Mouse (Mus musculus): ENCODE data around the gene Olfr323. TPM values are rescaled to one million over a fixed set of nuclear protein-coding genes. Genes with fewer than 3 reads are reported as not detected.

Olfr323 gene
- total RNA-seq (2021) = not detected
- long read RNA-seq, experiment 1 = 0 reads
- long read RNA-seq, experiment 2 = 0 reads

DNA sequence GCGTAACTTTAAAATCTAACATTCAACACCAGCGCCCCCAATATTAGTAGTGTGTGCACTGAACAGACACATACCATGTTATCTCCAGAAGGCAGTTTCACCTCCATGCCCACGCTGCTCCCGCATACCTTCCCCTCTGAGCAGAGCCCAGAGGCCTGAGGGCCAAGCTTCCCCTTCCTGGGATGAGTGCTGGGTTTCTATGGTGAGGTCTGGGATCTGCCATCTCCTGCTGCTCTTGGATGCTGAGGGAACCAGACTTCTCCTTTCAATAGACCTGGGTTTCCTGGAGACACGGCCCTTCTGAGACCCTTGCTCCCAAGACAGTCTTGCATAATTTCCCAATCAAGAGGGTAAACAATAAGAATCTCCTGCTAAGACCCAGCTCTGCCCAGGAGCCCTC, at the start of gene Olfr323:
Gene Olfr323 (minus strand): TSS at position 101 of the 400 bp plus-strand sequence.
- no peak for TF ChIP-seq CTCF (conservative IDR thresholded peaks at IDR 0.05)
- DNase-seq (ENCODE audit: low spot score in 2 of 2) = no peak
- Histone ChIP-seq H3K4me3 (no peak within 1 kb of the TSS), H3K27ac (no peak within 1 kb of the TSS)

DNA sequence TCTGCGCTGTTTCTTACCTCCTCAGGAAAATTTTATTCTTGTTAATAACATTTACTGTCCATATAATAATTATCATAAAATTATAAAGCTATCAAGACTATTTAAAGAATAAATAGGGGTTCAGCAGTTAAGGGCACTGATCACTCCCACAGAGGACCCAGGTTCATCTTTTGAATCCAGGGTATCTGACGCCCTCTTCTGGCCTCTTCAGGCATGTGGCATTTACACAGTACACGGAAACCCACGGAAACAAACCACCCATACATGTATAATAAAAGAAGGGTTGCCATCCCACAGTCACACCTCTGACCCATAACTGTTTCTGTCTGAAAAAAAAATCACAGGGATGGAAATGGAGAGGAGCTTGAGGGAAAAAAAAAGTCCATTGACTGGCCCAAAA, 41.5 kb upstream of the Olfr323 start:
- Histone ChIP-seq H3K27ac (no peak overlapping the region), H3K4me3 (no peak overlapping the region)
- TF ChIP-seq CTCF (conservative IDR thresholded peaks at IDR 0.05) = peak; percentile 51
- no peak for DNase-seq (ENCODE audit: low spot score in 2 of 2)

DNA sequence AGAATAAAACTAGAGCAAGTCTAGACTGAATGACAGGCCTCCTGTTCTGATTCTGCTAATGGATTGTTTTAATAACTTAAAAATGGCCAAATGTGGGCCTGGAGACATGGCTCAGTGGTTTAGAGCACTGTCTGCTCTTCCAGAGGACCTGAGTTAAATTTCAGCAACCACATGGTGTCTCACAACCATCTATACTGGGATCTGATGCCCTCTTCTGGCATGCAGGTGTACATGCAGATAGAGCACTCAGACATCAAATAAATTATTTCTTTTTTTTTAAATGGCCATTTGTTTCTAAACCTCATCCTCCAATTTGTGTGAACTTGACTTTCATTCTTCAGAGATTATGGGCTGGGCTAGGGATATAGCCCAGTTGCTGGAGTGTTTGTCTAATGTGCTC, 39.0 kb upstream of the Olfr323 start:
- TF ChIP-seq CTCF (conservative IDR thresholded peaks at IDR 0.05) = peak; percentile 43
- no peak overlapping the region for H3K27ac ChIP-seq
- no peak overlapping the region for H3K4me3 ChIP-seq
- no peak for DNase-seq (ENCODE audit: low spot score in 2 of 2)

DNA sequence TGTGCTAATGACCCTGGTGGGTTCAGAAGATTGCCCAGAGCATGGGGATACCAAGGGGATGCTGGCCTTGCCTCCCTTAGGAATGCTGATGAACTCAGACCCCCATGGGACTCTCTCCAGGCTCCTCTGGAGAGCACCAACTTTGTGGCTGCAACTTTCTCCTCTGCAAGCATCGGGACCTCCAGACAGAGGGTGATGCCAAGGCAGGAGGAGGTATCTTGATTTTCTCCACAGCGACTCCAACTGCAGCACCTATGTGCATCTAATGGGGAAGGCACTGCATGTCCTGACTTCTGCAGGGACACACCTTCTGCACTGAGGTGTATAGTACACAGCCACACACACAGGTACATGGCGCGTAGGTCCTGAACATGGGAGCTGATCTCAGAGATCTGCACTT, 28.3 kb upstream of the Olfr323 start, which contains the start of gene Olfr322:
Gene Olfr322 (plus strand): TSS at position 187 of the 400 bp plus-strand sequence.
- H3K4me3 ChIP-seq = no peak within 1 kb of the TSS
- H3K27ac ChIP-seq = no peak within 1 kb of the TSS
- TF ChIP-seq CTCF (conservative IDR thresholded peaks at IDR 0.05) = no peak
- DNase-seq (ENCODE audit: low spot score in 2 of 2) = no peak

DNA sequence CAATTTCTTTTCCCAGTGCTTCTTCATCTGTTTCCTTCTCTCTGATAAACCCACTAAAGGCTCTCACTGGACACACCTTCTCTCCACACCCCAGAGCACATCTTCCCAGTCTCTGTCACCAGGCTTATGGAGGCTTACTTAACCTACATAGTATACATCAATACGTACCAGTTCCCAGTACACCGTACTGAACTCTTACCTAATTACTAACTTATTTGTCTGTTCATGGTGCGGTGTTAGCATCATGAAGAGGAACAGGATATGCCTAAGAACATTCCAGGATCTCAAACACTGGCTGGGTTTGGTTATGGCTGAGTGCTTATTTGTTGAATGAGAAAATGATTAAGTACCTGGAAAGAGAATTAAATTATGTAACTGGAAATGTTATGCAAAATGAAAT, 24.9 kb upstream of the Olfr323 start:
- H3K27ac ChIP-seq = no peak overlapping the region
- H3K4me3 ChIP-seq = no peak overlapping the region
- TF ChIP-seq CTCF (conservative IDR thresholded peaks at IDR 0.05) = no peak
- no peak for DNase-seq (ENCODE audit: low spot score in 2 of 2)

DNA sequence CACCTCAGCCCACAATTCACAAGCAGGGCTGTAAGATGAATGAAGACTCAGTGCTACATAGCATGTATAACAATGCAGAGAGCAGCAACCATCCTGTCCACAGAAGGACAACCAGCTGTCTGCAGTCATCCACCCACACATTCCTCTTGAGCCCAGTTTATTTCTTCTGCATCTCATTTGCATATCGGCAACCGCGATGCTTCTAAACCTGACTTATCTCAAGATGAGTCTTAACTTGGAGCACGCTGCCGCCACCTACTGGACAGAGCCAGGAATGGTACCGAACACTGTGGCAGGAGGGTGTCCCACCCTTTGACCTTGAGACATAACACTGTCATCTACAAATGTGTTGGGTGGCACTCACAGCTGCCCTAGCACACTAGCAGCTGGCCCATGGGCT, 13.0 kb upstream of the Olfr323 start:
- H3K4me3 ChIP-seq = no peak overlapping the region
- TF ChIP-seq CTCF (conservative IDR thresholded peaks at IDR 0.05) = peak; percentile 85
- DNase-seq (ENCODE audit: low spot score in 2 of 2) = peak; percentile 41 to 46
- H3K27ac ChIP-seq = no peak overlapping the region

DNA sequence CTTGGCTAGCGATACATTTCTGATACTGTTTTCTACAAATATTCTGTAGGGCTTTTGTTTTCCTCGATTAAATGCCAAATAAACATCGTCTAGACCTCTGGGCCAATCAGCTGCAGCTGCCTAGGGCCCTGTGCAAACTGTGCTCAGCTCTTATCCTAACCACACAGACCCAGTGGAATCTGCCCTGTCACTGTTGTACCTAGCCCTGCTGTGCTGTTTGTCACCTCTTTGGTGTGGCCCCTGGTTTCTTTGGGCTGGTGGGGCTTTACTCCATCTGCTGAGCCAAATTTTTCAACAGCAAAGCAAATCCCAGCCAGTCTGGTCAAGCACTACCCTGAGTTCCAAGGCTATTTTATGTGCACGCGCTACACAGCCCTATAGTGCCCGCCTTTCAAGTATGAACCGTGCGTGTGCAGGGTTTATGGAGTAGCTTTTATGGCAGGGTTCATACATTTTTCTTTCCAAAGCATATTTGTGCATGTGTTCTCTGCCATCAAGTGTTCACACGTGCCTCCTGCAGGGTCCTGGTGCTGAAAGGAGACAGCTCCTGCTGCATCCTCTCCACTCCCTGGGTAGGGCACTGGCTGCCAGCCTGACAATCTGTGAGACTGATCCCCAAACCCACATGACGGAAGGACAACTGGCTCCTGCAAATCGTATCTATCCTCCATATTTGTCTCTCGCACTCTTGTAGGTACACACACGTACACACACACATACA, 11.5 kb upstream of the Olfr323 start:
- DNase-seq (ENCODE audit: low spot score in 2 of 2) = no peak
- no peak for TF ChIP-seq CTCF (conservative IDR thresholded peaks at IDR 0.05)

DNA sequence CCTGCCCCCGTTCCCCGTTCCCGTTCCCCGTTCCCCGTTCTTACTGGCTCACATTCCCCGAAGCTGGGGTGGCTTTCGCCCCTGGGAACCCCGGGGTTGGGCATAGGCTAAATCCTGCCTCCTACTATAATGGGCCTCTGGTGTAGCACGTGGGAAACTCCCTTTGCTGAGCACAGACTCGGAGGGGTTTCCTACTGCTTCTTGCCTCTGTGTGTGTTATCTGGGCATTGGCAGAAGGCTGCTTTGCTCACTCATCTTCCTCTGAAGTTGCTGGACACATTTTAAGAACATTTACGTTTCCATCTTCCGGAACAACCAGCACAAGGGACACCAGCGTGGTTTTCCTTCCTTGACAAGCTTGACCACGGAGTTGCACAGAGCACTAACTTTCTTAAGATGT, 10.8 kb upstream of the Olfr323 start:
- no peak for DNase-seq (ENCODE audit: low spot score in 2 of 2)
- TF ChIP-seq CTCF (conservative IDR thresholded peaks at IDR 0.05) = no peak
- H3K4me3 ChIP-seq = no peak overlapping the region
- no peak overlapping the region for H3K27ac ChIP-seq

More for the DNA sequence above, 11.5 kb upstream of the Olfr323 start:
- Histone ChIP-seq H3K27ac (no peak overlapping the region), H3K4me3 (no peak overlapping the region)

DNA sequence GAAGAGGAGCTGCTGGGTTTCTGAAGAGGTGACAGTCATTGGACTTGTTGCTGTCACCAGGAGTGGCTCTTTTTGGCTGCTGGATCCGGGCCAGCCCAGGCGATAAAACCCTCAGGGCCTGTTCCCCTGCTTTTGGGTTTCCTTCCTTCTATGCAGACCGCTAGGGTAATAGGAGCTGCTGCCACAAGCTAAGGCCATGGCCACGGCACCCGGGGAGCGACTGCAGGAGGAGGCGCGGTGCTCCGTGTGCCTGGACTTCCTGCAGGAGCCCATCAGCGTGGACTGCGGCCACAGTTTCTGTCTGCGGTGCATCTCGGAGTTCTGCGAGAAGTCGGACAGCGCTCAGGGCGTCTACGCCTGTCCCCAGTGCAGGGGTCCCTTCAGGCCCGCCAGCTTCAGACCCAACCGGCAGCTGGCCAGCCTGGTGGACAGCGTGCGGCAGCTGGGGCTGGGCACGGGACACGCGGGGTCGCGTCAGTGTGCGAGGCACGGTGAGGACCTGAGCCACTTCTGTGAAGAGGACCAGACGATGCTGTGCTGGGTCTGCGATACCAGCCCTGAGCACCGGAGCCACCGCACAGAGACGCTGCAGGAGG, 10.1 kb upstream of the Olfr323 start, which contains the start of gene Trim58:
Gene Trim58 (plus strand): TSS at position 194 of the 596 bp plus-strand sequence.
- TF ChIP-seq CTCF (conservative IDR thresholded peaks at IDR 0.05) = no peak
- Histone ChIP-seq H3K4me3 (peak within 1 kb of the TSS; percentile 50), H3K27ac (no peak within 1 kb of the TSS)
- DNase-seq (ENCODE audit: low spot score in 2 of 2) = no peak

DNA sequence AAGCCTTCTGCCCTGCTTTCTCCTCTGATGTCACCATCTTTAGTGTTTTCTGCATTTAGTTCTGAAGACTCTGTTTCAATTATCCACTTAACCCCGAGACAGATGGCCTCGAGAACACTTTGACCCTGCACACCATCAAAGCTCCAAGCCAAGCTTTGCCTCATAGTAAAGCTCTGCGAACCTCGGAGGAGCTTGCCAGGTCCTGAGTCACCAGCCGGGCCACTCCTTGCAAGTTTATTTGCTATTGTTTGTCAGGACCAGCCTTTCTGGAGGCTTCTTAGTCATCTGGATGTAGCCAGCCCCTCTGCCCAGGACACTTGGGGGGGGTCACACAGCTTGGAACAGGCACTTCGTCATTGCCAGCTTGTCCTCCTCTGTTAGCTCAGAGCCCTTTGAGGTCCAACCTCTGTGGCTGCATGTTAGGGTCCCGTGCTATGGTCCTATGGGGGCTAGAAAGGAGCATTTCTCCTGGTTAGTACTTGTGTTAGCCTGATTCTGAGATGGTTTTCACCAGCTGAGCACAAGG, 7.9 kb upstream of the Olfr323 start:
- H3K4me3 ChIP-seq = no peak overlapping the region
- no peak overlapping the region for H3K27ac ChIP-seq
- DNase-seq (ENCODE audit: low spot score in 2 of 2) = no peak
- TF ChIP-seq CTCF (conservative IDR thresholded peaks at IDR 0.05) = no peak

DNA sequence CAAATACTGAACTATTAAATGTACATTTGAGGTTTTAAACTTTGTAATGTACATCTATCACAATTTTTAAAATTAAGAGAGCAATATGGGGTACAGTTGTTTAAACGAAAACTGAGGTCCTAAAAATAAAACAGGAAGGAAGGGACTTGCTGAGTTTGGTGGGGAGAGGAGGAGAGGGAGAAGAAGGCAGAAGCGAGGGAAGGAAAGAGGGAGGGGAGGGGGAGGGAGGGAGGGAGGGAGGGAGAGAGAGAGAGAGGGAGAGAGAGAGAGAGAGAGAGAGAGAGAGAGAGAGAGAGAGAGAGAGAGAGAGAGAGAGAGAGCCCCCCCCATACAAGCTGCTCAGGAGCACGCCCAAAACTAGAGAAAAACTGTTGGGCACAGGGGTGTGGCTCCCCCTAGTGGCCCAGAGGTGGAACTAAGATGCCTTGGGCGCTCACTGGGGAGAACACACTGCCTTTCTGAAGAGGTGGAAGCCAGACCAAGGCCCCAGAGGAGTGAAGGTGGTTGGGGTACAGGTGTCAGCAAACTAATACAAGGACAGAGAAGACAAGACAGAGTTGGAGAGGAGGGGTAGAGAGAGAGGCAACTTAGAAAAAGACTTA, 6.2 kb upstream of the Olfr323 start:
- no peak overlapping the region for H3K4me3 ChIP-seq
- no peak overlapping the region for H3K27ac ChIP-seq
- TF ChIP-seq CTCF (conservative IDR thresholded peaks at IDR 0.05) = peak; percentile 79
- DNase-seq (ENCODE audit: low spot score in 2 of 2) = peak; percentile 55 to 63

DNA sequence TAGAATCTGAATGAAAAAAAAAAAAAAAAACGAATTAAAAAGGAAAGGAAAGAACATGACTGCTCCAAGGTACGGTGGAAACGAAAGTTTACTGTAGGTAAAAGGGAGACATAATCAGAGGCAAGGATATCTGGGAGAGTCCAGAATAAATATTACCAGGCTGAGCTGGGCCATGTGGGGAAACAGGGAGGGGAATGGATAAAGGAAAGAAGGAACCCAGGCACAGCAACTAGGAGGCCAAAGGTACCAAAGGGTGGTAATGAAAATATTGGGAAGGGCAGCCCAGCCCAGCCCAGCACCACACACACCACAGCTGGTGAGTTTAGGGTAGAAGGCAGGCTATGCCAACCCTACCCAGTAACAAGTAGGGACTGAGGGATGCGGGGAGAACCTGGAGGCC, 4.6 kb upstream of the Olfr323 start:
- no peak overlapping the region for H3K27ac ChIP-seq
- no peak for DNase-seq (ENCODE audit: low spot score in 2 of 2)
- TF ChIP-seq CTCF (conservative IDR thresholded peaks at IDR 0.05) = no peak
- H3K4me3 ChIP-seq = no peak overlapping the region

DNA sequence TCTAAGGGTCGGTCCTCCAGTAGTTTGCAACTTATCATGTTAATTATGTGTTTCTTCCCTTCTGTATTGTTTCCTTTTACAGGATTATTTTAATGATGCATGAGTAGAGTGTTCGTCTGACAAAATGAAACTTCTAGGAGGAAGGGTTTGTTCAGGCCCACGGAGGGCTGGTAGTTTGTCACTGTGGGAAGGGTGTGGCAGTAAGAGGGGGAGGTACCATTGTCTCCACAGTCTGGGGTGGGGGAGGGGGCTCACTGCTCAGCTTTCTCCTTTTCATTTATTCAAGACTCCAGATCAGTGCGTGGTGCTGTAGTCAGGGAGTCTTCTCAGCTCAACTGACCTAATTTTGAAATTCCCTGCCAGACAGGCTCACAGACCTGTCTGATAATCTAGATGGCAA, 4.2 kb downstream of the Olfr323 start:
- H3K4me3 ChIP-seq = no peak overlapping the region
- no peak for TF ChIP-seq CTCF (conservative IDR thresholded peaks at IDR 0.05)
- no peak for DNase-seq (ENCODE audit: low spot score in 2 of 2)
- H3K27ac ChIP-seq = no peak overlapping the region

Data from layer of hippocampus, adult 2 months (tissue).